Mouse (Mus musculus) embryonic facial prominence, embryonic 11.5 days (tissue): ENCODE data around the gene Pglyrp1. TPM values are rescaled to one million over a fixed set of nuclear protein-coding genes. Genes with fewer than 3 reads are reported as not detected.

ENCODE experiments used
- ATAC-seq: fragments of 200-750 bp; cut with Nextera tagmentation; replicated peaks from 2 replicates; pipeline ENCODE4 v1.8.0; 2017; ENCODE audit warnings: low read depth; ENCODE audit not compliant: insufficient number of reproducible peaks, low FRiP score, low TSS enrichment
- DNase-seq: peaks from one replicate; pipeline ENCODE4 v3.0.0-alpha.2; 2015; ENCODE audit warnings: low spot score
- H3K27ac ChIP-seq: fragments of 300-500 bp; sonication (generic); replicated peaks from 2 replicates; pipeline ENCODE4 v1.5.1; 2014; ENCODE audit warnings: mild to moderate bottlenecking, low read depth, low read length, control low read depth
- H3K27me3 ChIP-seq: fragments of 300-500 bp; sonication (generic); 2 replicates; pipeline ENCODE4 v1.6.1; 2014; ENCODE audit warnings: mild to moderate bottlenecking, low read length, moderate library complexity, mixed read lengths; ENCODE audit not compliant: control insufficient read depth, insufficient read depth
- H3K36me3 ChIP-seq: fragments of 300-500 bp; sonication (generic); replicated peaks from 2 replicates; pipeline ENCODE4 v1.6.1; 2014; ENCODE audit warnings: low read depth, mild to moderate bottlenecking, low read length, moderate library complexity, mixed read lengths; ENCODE audit not compliant: control insufficient read depth, insufficient read depth
- H3K4me1 ChIP-seq: fragments of 300-500 bp; sonication (generic); 2 replicates; pipeline ENCODE4 v1.6.1; 2014; ENCODE audit warnings: low read length, mixed read lengths; ENCODE audit not compliant: control insufficient read depth, insufficient read depth
- H3K4me2 ChIP-seq: fragments of 300-500 bp; sonication (generic); 2 replicates; pipeline ENCODE4 v1.6.1; 2014; ENCODE audit warnings: low read depth, mild to moderate bottlenecking, control low read depth, low read length, moderate library complexity
- H3K4me3 ChIP-seq: fragments of 300-500 bp; sonication (generic); 2 replicates; pipeline ENCODE4 v1.5.1; 2014; ENCODE audit warnings: low read depth, low read length, control low read depth
- H3K9ac ChIP-seq: fragments of 300-500 bp; sonication (generic); replicated peaks from 2 replicates; pipeline ENCODE4 v1.6.1; 2014; ENCODE audit warnings: mild to moderate bottlenecking, control low read depth, low read length
- H3K9me3 ChIP-seq: fragments of 300-500 bp; sonication (generic); replicated peaks from 2 replicates; pipeline ENCODE4 v1.6.1; 2016; ENCODE audit warnings: mild to moderate bottlenecking, low read length, inconsistent platforms, mixed read lengths; ENCODE audit not compliant: control insufficient read depth
- WGBS: fragments of 180-500 bp; shearing (Covaris S2); extraction: QIAGEN DNeasy Blood & Tissue Kit; methylation state at CpG from one replicate; pipeline ENCODE4 v1.1.7; 2014; 5-methylcytosine and 5-hydroxymethylcytosine counted together
- polyA plus RNA-seq: library from polyadenylated mRNA; unstranded; fragments of >200 nt; fragmentation: Nextera tagmentation; extraction: Ambion mirVana; gene quantifications from 2 replicates; pipeline ENCODE4 v1.2.1, GENCODE M21; 2014

Gene Pglyrp1
- polyA plus RNA-seq, 1 experiment from 2014 or later = 0.70 TPM

DNA sequence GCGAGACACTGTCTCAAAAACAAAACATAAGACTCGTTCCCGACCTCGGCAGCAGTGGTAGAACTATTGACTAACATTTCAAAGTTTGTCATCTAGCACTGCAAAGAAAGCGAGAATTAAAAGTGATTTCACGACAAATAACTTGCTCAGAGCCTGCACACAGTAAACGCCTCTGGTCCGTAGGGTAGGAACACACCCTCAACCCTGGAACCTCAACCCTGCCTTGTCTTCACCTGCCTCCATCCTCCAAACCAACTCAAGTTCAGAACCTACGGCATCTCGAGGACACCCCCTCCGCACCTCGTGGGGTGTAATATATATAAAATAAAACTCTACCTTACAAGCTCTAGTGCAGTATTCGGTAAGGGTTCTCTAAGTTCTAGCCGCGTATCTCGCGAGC is 38.7 kb downstream of the Pglyrp1 start:
- H3K9ac ChIP-seq = peak overlapping the region; percentile 64
- DNase-seq (no peak), ATAC-seq (peak; percentile 14; the same call in 1 of the 2 replicates)
- H3K9me3 ChIP-seq = no peaks in the 10 kb centered on the region
- WGBS = 8% methylated on average over 17 of the region's 17 CpGs
- H3K27me3 ChIP-seq = no peaks in the 10 kb centered on the region
- H3K36me3 ChIP-seq = no peaks in the 10 kb centered on the region
- no peak overlapping the region for H3K27ac ChIP-seq
- H3K4me2 ChIP-seq = peak overlapping the region; percentile 57
- no peaks in the 10 kb centered on the region; the same call in 1 of the 2 replicates for H3K4me1 ChIP-seq
- H3K4me3 ChIP-seq = peak overlapping the region; percentile 83

DNA sequence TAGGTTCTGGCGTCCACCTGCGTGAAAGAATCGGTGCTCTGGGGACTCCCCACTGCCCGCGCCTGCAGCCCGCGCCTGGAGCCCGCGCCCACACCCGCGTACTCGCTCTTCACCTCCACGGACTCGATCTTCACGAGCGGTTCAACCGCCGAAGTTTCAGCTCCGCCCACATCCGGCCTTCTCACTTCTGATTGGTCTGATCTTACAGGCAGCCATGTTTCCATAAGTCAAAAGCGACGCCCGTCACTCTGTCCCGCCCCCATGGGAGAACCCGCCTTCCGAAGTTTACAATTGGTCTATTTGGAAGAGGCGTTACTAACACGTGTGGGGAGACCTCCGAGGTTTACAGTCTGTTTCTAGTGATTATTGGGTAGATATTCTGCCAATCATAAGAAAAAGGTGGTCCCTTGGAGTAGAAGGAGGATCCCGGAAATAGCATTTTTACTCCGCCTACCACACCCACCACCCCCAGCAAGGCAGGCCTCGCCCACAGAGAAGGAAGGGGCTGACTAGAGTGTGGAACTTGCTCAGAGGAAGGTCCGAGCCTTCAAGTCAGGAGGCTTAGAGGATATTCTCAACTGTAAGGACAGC is 39.2 kb downstream of the Pglyrp1 start, which contains the start of gene Ccdc61:
Ccdc61 (minus strand) TSS at position 175 of the 591 bp plus-strand sequence.
- ATAC-seq (peak; percentile 98), DNase-seq (peak; percentile 99)
- under 1% methylated on average over 33 of the region's 33 CpGs for WGBS
- H3K9me3 ChIP-seq = no peaks in the 10 kb centered on the region
- H3K27ac ChIP-seq = no peak within 1 kb of the TSS
- H3K36me3 ChIP-seq = no peaks in the 10 kb centered on the region
- peak within 1 kb of the TSS; percentile 64 for H3K9ac ChIP-seq
- no peaks in the 10 kb centered on the region; the same call in 1 of the 2 replicates for H3K4me1 ChIP-seq
- H3K4me2 ChIP-seq = peak within 1 kb of the TSS; percentile 57
- no peaks in the 10 kb centered on the region for H3K27me3 ChIP-seq
- H3K4me3 ChIP-seq = peak within 1 kb of the TSS; percentile 83

DNA sequence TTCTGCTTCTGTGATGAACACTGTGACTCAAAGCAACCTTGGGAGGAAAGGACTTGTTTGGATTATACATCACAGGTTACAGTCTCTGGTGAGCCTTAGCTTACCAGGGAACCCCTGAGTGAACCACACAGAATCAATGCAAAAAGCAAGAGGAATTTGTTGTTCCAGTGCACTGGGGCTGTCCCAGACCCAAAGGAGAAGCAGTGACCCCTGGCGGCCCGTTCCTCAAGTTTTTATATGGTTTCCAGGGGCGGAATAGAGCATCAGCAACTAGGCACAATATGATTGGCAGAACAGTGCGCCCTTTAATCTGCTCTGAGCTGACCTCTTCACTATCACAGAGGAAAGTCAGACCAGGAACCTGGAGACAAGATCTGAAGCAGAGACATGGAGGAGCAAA is 45.1 kb downstream of the Pglyrp1 start:
- DNase-seq (no peak), ATAC-seq (no peak)
- Histone ChIP-seq H3K27ac (no peak overlapping the region), H3K9ac (no peak overlapping the region), H3K4me1 (no peaks in the 10 kb centered on the region), H3K9me3 (no peaks in the 10 kb centered on the region), H3K4me3 (no peak overlapping the region), H3K36me3 (no peaks in the 10 kb centered on the region), H3K27me3 (no peaks in the 10 kb centered on the region), H3K4me2 (no peak overlapping the region)
- 78% methylated on average over 4 of the region's 4 CpGs for WGBS

DNA sequence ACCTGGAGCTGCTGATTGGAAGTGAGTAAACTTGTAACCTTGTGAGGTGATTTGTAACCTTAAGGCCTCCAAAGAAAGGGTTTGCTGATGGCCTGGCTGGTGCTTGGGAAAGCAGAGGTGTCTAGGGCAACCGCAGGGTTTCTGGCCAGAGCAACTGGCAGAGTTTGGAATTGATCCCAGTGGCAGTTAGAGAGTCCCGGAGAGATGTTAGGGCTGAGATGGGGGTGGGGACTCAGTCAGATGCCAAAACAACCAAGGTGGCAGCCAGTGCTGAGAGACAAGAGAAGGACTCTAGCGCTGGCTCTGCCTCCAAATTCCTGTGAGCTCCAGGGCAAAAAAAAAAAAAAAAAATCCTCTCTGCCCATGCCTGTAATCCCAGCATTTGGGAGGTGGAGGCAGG is 46.8 kb downstream of the Pglyrp1 start:
- Histone ChIP-seq H3K4me2 (no peak overlapping the region), H3K27ac (no peak overlapping the region), H3K9ac (no peak overlapping the region), H3K4me3 (no peak overlapping the region), H3K4me1 (no peaks in the 10 kb centered on the region), H3K9me3 (no peaks in the 10 kb centered on the region), H3K27me3 (no peaks in the 10 kb centered on the region), H3K36me3 (no peaks in the 10 kb centered on the region)
- ATAC-seq (no peak), DNase-seq (no peak)
- WGBS = 62% methylated on average over 3 of the region's 3 CpGs

DNA sequence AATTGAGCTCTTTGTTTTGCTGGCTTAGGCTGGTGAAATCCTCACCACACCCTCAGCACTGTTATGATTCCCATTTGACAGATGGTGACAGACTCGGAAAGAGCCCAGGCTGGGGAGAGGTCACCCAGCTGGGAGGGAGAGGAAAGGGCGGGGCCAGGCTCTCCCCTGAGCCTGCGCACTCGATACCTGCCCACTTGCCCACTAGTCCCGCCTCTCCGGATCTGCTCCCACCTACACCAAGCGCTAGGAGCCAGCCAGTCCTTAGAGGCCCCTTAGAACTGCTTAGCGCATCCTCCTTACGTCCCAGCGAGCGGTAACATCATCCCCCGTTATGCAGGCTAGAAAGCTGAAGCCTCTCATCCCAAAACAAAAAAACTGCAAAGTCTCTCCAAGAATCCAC is 49.9 kb downstream of the Pglyrp1 start:
- WGBS = 2% methylated on average over 12 of the region's 12 CpGs
- H3K4me1 ChIP-seq = 0 out of 2 replicates have a peak, but pooled peaks cover 3% of the 10 kb centered on the region

DNA sequence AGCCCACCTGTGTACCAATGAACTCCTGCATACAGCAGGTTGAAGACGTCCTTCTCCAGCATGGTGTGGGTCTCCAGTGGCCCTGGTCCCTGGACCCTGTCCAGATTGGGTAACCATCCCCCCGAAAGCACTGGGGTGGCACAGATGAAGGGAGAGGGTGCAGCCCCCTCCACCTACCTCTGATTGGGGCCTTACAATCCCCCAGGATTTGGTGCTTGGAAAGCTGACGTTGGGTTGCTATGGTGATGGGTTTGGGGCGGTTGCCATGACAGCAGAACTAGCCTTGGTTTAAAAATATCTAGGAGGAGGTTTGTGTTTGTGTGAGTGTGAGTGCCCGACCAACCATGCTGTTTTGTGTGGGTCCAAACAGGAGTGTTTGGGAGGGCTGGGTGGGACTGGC is 51.7 kb downstream of the Pglyrp1 start:
- Histone ChIP-seq H3K4me2 (no peak overlapping the region), H3K4me1 (0 out of 2 replicates have a peak, but pooled peaks cover 3% of the 10 kb centered on the region), H3K9me3 (no peaks in the 10 kb centered on the region), H3K27ac (no peak overlapping the region), H3K4me3 (no peak overlapping the region), H3K9ac (no peak overlapping the region), H3K27me3 (peaks cover 21% of the 10 kb centered on the region), H3K36me3 (no peaks in the 10 kb centered on the region)
- ATAC-seq (no peak), DNase-seq (no peak)
- WGBS = 38% methylated on average over 5 of the region's 5 CpGs

More for the DNA sequence above, 49.9 kb downstream of the Pglyrp1 start:
- DNase-seq = peak; percentile 60
- H3K9me3 ChIP-seq = no peaks in the 10 kb centered on the region
- H3K4me3 ChIP-seq = no peak overlapping the region
- no peak overlapping the region for H3K27ac ChIP-seq
- H3K27me3 ChIP-seq = peaks cover 9% of the 10 kb centered on the region
- H3K36me3 ChIP-seq = no peaks in the 10 kb centered on the region
- 0 out of 2 replicates have a peak, but pooled peaks have one; percentile 30 for ATAC-seq
- H3K9ac ChIP-seq = no peak overlapping the region
- no peak overlapping the region for H3K4me2 ChIP-seq

DNA sequence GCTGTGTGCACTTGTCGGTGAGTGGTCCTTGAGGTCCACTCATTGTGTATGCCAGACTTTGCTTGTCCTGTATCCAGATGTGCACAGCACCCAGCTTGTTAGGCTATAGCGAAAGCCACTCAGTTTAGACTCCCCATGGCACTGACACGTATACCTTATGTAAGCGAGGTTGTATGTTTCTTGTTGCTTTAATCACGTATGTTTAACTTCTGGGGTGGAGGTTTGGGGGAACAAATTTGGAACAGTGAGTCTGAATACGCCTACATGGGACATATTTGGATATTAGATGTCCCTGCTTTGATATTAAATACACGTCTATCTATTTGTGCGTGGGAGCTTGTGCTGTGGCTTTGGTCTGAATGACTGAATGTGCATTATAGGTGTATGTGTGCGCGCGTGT is 52.1 kb downstream of the Pglyrp1 start:
- no peak overlapping the region for H3K4me3 ChIP-seq
- H3K36me3 ChIP-seq = no peaks in the 10 kb centered on the region
- 0 out of 2 replicates have a peak, but pooled peaks cover 3% of the 10 kb centered on the region for H3K4me1 ChIP-seq
- peaks cover 21% of the 10 kb centered on the region for H3K27me3 ChIP-seq
- 73% methylated on average over 11 of the region's 11 CpGs for WGBS
- H3K9ac ChIP-seq = no peak overlapping the region
- ATAC-seq (no peak), DNase-seq (no peak)
- no peaks in the 10 kb centered on the region for H3K9me3 ChIP-seq
- H3K4me2 ChIP-seq = no peak overlapping the region
- H3K27ac ChIP-seq = no peak overlapping the region

DNA sequence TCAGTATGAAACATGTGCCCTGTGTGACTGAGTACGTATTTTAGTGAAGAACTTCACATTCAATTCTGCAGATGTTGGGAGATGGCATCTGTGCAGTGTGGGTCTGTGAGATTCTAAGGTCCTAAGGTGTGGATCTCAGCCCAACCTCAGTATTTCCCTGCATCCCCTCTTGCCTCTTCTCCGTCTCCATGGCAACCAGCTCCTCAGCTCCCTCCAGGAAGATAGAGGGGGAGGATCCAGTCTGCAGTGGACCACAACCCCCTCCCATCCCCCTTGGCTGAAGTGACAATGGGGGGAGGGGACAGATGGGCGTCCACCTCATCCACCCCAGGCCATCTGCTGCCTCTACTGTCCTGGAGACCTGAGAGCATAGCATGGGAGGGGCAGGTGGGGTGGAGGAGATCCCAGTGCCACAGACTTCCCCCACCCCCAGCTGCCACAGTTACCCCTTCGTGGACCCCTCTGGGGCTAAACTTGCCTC is 52.6 kb downstream of the Pglyrp1 start:
- Histone ChIP-seq H3K27ac (no peak overlapping the region), H3K4me1 (0 out of 2 replicates have a peak, but pooled peaks cover 3% of the 10 kb centered on the region), H3K9me3 (no peaks in the 10 kb centered on the region), H3K36me3 (no peaks in the 10 kb centered on the region), H3K9ac (no peak overlapping the region), H3K4me2 (no peak overlapping the region), H3K27me3 (peaks cover 21% of the 10 kb centered on the region), H3K4me3 (no peak overlapping the region)
- WGBS = 32% methylated on average over 4 of the region's 4 CpGs
- ATAC-seq (no peak; the same call in 1 of the 2 replicates), DNase-seq (no peak)
